Mouse (Mus musculus) forebrain, postnatal 0 days (tissue): Measurements from ENCODE around the gene Cox19. TPM values are rescaled to one million over a fixed set of nuclear protein-coding genes. Genes with fewer than 3 reads are reported as not detected.

Source experiments
- ATAC-seq: fragments of 200-750 bp; cut with Nextera tagmentation; 2 replicates; pipeline ENCODE4 v1.8.0; 2017; ENCODE audit warnings: mild to moderate bottlenecking, moderate library complexity
- DNase-seq: peaks from one replicate; pipeline ENCODE4 v3.0.0-alpha.2; 2015
- H3K27ac ChIP-seq: fragments of 300-500 bp; sonication (generic); 2 replicates; pipeline ENCODE4 v1.5.1; 2014; ENCODE audit warnings: low read depth, mild to moderate bottlenecking, antibody characterized with exemption, low read length, moderate library complexity, mixed read lengths
- H3K27me3 ChIP-seq: fragments of 300-500 bp; sonication (generic); 2 replicates; pipeline ENCODE4 v1.6.1; 2014; ENCODE audit warnings: mild to moderate bottlenecking, low read length, mixed read lengths; ENCODE audit not compliant: insufficient read depth
- H3K36me3 ChIP-seq: fragments of 300-500 bp; sonication (generic); 2 replicates; pipeline ENCODE4 v1.6.1; 2014; ENCODE audit warnings: mild to moderate bottlenecking, moderate library complexity; ENCODE audit not compliant: insufficient read depth
- H3K4me1 ChIP-seq: fragments of 300-500 bp; sonication (generic); 2 replicates; pipeline ENCODE4 v1.6.1; 2014; ENCODE audit warnings: antibody characterized with exemption; ENCODE audit not compliant: insufficient read depth
- H3K4me2 ChIP-seq: fragments of 300-500 bp; sonication (generic); 2 replicates; pipeline ENCODE4 v1.6.1; 2014; ENCODE audit warnings: low read depth, mild to moderate bottlenecking, moderate library complexity
- H3K4me3 ChIP-seq: fragments of 300-500 bp; sonication (generic); 2 replicates; pipeline ENCODE4 v1.5.1; 2014; ENCODE audit warnings: low read depth, low read length, mixed read lengths
- H3K9ac ChIP-seq: fragments of 300-500 bp; sonication (generic); 2 replicates; pipeline ENCODE4 v1.6.1; 2014; ENCODE audit warnings: mild to moderate bottlenecking
- H3K9me3 ChIP-seq: fragments of 300-500 bp; sonication (generic); 2 replicates; pipeline ENCODE4 v1.6.1; 2016; ENCODE audit warnings: low read length
- CTCF ChIP-seq: sonication (generic); IDR thresholded peaks from 2 replicates; pipeline ENCODE4 v1.5.1; 2016; ENCODE audit warnings: antibody characterized with exemption, control low read depth, low read depth
- WGBS: fragments of 180-500 bp; shearing (Covaris S2); extraction: QIAGEN DNeasy Blood & Tissue Kit; methylation state at CpG from one replicate; pipeline ENCODE4 v1.1.7; 2014; 5-methylcytosine and 5-hydroxymethylcytosine counted together
- polyA plus RNA-seq: library from polyadenylated mRNA; unstranded; fragments of >200 nt; fragmentation: Nextera tagmentation; extraction: Ambion mirVana; gene quantifications from 2 replicates; pipeline ENCODE4 v1.2.1, GENCODE M21; 2015
- total RNA-seq: library from RNA; depleted of rRNA; stranded (reverse); fragments of >200 nt; gene quantifications from 2 replicates; pipeline ENCODE4 v1.2.3, GENCODE M21; 2014; rRNA removed

Gene Cox19
- total RNA-seq (108 and 109 TPM in 2 replicates), polyA plus RNA-seq (85.7 and 91.1 TPM in 2 replicates)

GRCm38 (mm10) chr5:139351134-139351533 lies at the start of gene Cox19:
TSS of gene Cox19 (minus strand) at chr5:139351418.
- no peak for TF ChIP-seq CTCF
- DNase-seq (no peak), ATAC-seq (no peak)
- 58% methylated on average over 5 of the region's 5 CpGs for WGBS
- Histone ChIP-seq H3K9me3 (no peaks in the 10 kb centered on the region), H3K4me2 (no peak within 1 kb of the TSS), H3K36me3 (no peaks in the 10 kb centered on the region), H3K4me3 (no peak within 1 kb of the TSS), H3K4me1 (no peaks in the 10 kb centered on the region), H3K27ac (no peak within 1 kb of the TSS), H3K9ac (no peak within 1 kb of the TSS), H3K27me3 (no peaks in the 10 kb centered on the region)

DNA sequence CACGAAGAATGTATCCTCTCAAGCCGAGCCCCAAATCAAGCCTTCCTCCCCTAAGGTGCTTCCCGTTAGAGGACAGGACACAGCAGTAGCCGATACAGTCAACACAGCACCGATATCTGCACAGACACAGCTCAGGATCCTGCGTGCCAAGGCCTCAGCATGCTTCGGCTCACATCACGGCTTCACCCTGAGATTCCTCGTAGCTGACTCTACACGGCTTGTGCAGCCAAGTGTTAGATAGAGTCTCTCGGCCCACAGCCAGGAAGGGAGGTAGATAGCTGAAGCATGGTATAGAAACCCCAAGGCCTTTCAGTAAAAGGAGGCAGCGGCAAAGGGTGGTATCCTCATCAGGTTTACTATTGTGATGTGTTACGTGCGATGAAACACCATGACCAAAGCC lies 48.8 kb upstream of the Cox19 start:
- WGBS: 85% methylated on average over 14 of the region's 14 CpGs

GRCm38 (mm10) chr5:139398786-139399185 lies 47.6 kb upstream of the Cox19 start:
- ATAC-seq (no peak), DNase-seq (no peak)
- H3K9ac ChIP-seq: no peak overlapping the region
- H3K27ac ChIP-seq: no peak overlapping the region
- no peak overlapping the region for H3K4me2 ChIP-seq
- H3K4me3 ChIP-seq: no peak overlapping the region
- no peaks in the 10 kb centered on the region for H3K36me3 ChIP-seq
- H3K9me3 ChIP-seq: no peaks in the 10 kb centered on the region
- no peaks in the 10 kb centered on the region for H3K27me3 ChIP-seq
- TF ChIP-seq CTCF: no peak
- H3K4me1 ChIP-seq: no peaks in the 10 kb centered on the region
- 84% methylated on average over 5 of the region's 5 CpGs for WGBS

More for the DNA sequence above, 48.8 kb upstream of the Cox19 start:
- ATAC-seq (no peak), DNase-seq (no peak)
- Histone ChIP-seq H3K27me3 (no peaks in the 10 kb centered on the region), H3K4me3 (no peak overlapping the region), H3K9ac (no peak overlapping the region), H3K4me1 (no peaks in the 10 kb centered on the region), H3K9me3 (no peaks in the 10 kb centered on the region), H3K36me3 (no peaks in the 10 kb centered on the region), H3K27ac (no peak overlapping the region), H3K4me2 (no peak overlapping the region)
- TF ChIP-seq CTCF: no peak

GRCm38 (mm10) chr5:139397959-139398753 lies 46.9 kb upstream of the Cox19 start:
- Histone ChIP-seq H3K9ac (no peak overlapping the region), H3K27ac (no peak overlapping the region), H3K4me3 (no peak overlapping the region), H3K27me3 (no peaks in the 10 kb centered on the region), H3K36me3 (no peaks in the 10 kb centered on the region), H3K4me1 (no peaks in the 10 kb centered on the region), H3K4me2 (no peak overlapping the region), H3K9me3 (no peaks in the 10 kb centered on the region)
- peak; percentile 90 for DNase-seq
- ATAC-seq: peak; percentile 85
- TF ChIP-seq CTCF: peak; percentile 86
- WGBS: 42% methylated on average over 5 of the region's 5 CpGs

GRCm38 (mm10) chr5:139397359-139397916 lies 46.2 kb upstream of the Cox19 start:
- H3K36me3 ChIP-seq: no peaks in the 10 kb centered on the region
- no peaks in the 10 kb centered on the region for H3K27me3 ChIP-seq
- WGBS: 93% methylated on average over 4 of the region's 4 CpGs
- H3K4me3 ChIP-seq: no peak overlapping the region
- no peak overlapping the region for H3K9ac ChIP-seq
- H3K4me2 ChIP-seq: no peak overlapping the region
- no peaks in the 10 kb centered on the region for H3K9me3 ChIP-seq
- DNase-seq (no peak), ATAC-seq (no peak)
- no peak for TF ChIP-seq CTCF
- no peaks in the 10 kb centered on the region for H3K4me1 ChIP-seq
- no peak overlapping the region for H3K27ac ChIP-seq

DNA sequence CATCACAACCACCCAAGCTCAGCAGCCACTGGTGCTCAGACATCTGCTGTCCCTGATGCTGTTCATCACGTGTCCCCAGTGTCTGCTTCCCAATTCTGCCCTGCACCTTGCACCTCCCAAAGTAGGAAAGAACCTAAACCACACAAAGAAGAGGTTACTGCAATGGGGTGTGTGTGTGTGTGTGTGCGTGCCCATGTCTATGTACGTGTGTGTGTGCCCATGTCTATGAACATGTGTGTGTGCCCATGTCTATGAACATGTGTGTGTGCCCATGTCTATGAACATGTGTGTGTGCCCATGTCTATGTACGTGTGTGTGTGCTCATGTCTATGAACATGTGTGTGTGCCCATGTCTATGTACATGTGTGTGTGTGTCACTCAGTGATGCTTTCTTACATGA lies 44.3 kb upstream of the Cox19 start:
- no peak for TF ChIP-seq CTCF
- H3K4me2 ChIP-seq: no peak overlapping the region
- 92% methylated on average over 4 of the region's 4 CpGs for WGBS
- no peak overlapping the region for H3K9ac ChIP-seq
- no peaks in the 10 kb centered on the region for H3K36me3 ChIP-seq
- DNase-seq (no peak), ATAC-seq (no peak)
- H3K4me3 ChIP-seq: no peak overlapping the region
- H3K9me3 ChIP-seq: no peaks in the 10 kb centered on the region
- H3K27ac ChIP-seq: no peak overlapping the region
- H3K27me3 ChIP-seq: no peaks in the 10 kb centered on the region
- H3K4me1 ChIP-seq: no peaks in the 10 kb centered on the region

- Histone ChIP-seq H3K27me3 (no peaks in the 10 kb centered on the region), H3K4me3 (no peak overlapping the region), H3K36me3 (no peaks in the 10 kb centered on the region), H3K27ac (no peak overlapping the region), H3K4me1 (no peaks in the 10 kb centered on the region), H3K9me3 (no peaks in the 10 kb centered on the region), H3K4me2 (no peak overlapping the region), H3K9ac (no peak overlapping the region)
- no peak for ATAC-seq
- TF ChIP-seq CTCF: no peak
- WGBS: 68% methylated on average over 7 of the region's 7 CpGs
- no peak for DNase-seq
Observed at GRCm38 (mm10) chr5:139394399-139394798, 43.2 kb upstream of the Cox19 start.
